ENCODE assay signal across 30 mouse cellular contexts in the genomic region with DNA sequence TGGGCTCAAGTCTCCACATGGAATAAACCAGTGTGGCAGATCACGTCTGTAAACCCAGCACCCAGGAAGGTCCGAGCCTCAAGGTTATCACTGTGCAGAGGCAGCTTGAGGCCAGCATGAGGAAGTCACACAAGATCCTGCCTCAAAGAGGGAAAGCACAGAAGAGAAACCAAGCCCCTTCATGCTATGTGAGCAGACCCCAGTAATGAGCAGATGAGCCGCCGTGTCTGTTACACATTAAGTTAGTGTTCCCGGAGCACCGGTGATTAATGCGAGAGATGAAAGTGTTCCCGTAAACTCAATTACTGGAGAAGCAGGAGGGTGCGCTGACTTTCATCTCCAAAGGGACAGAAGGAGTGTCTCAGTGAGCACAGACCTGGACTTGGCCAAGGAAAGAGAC. TPM values are rescaled to one million over a fixed set of nuclear protein-coding genes. Genes with fewer than 3 reads are reported as not detected.
"Had no signal": no experiment of that assay in that cellular context is flagged by ENCODE, and none has a peak within 500 bp of the region (broad histone marks: within the 10 kb centered on the region; RNA-seq: fewer than 3 reads in every experiment).

No protein-coding gene starts in this region.

RNA-seq across cellular contexts. Expression of a gene that starts 1.6 kb away (rescaled TPM):
- polyA plus RNA-seq: limb, embryonic 10.5 days; limb, embryonic 11.5 days; limb, embryonic 12.5 days; limb, embryonic 13.5 days; limb, embryonic 14.5 days; limb, embryonic 15.5 days; liver, adult 2 months; liver, embryonic 11.5 days; liver, embryonic 12.5 days; liver, embryonic 13.5 days; liver, embryonic 14.5 days; liver, embryonic 15.5 days; liver, embryonic 16.5 days; liver, postnatal 0 days; lung, adult 2 months; lung, embryonic 14.5 days; lung, embryonic 15.5 days; lung, embryonic 16.5 days; lung, postnatal 0 days; macrophage; midbrain, embryonic 10.5 days; midbrain, embryonic 11.5 days; midbrain, embryonic 12.5 days; midbrain, embryonic 13.5 days; midbrain, embryonic 14.5 days; midbrain, embryonic 15.5 days; midbrain, embryonic 16.5 days; midbrain, postnatal 0 days; myocyte; neural tube, embryonic 11.5 days had no signal

RNA-seq across cellular contexts. Expression of a gene that starts 13.0 kb away (rescaled TPM):
- polyA plus RNA-seq: limb, embryonic 10.5 days; limb, embryonic 11.5 days; limb, embryonic 12.5 days; limb, embryonic 15.5 days; liver, embryonic 11.5 days; liver, embryonic 12.5 days; liver, embryonic 13.5 days; liver, embryonic 15.5 days; liver, embryonic 16.5 days; liver, postnatal 0 days; lung, adult 2 months; lung, embryonic 14.5 days; lung, embryonic 15.5 days; lung, embryonic 16.5 days; macrophage; midbrain, embryonic 10.5 days; midbrain, embryonic 11.5 days; midbrain, embryonic 12.5 days; midbrain, embryonic 13.5 days; midbrain, embryonic 14.5 days; midbrain, embryonic 15.5 days; midbrain, embryonic 16.5 days; midbrain, postnatal 0 days; myocyte had no signal

RNA-seq across cellular contexts. Expression of a gene that starts 13.0 kb away (rescaled TPM):
- polyA plus RNA-seq: limb, embryonic 11.5 days; limb, embryonic 14.5 days; limb, embryonic 15.5 days; liver, embryonic 11.5 days; liver, embryonic 12.5 days; liver, embryonic 13.5 days; lung, adult 2 months; lung, embryonic 14.5 days; lung, embryonic 15.5 days; lung, postnatal 0 days; macrophage; midbrain, embryonic 10.5 days; midbrain, embryonic 11.5 days; midbrain, embryonic 12.5 days; midbrain, embryonic 13.5 days; midbrain, embryonic 14.5 days; midbrain, embryonic 16.5 days; midbrain, postnatal 0 days; myocyte; neural tube, embryonic 11.5 days had no signal

RNA-seq across cellular contexts. Expression of a gene that starts 31.2 kb away (rescaled TPM):
- polyA plus RNA-seq: limb, embryonic 10.5 days; limb, embryonic 11.5 days; liver, adult 2 months; liver, embryonic 11.5 days; liver, embryonic 12.5 days; liver, embryonic 13.5 days; liver, embryonic 14.5 days; liver, embryonic 15.5 days; liver, embryonic 16.5 days; liver, postnatal 0 days; lung, embryonic 14.5 days; lung, embryonic 15.5 days; lung, embryonic 16.5 days; macrophage; midbrain, embryonic 10.5 days; midbrain, embryonic 11.5 days; midbrain, embryonic 12.5 days; midbrain, embryonic 13.5 days; midbrain, embryonic 14.5 days; midbrain, embryonic 15.5 days; midbrain, embryonic 16.5 days; midbrain, postnatal 0 days; myocyte; neural tube, embryonic 11.5 days had no signal

RNA-seq across cellular contexts. Expression of a gene that starts 56.0 kb away (rescaled TPM):
- polyA plus RNA-seq: limb, embryonic 11.5 days; liver, adult 2 months; liver, embryonic 13.5 days; lung, adult 2 months; lung, embryonic 14.5 days; macrophage; midbrain, embryonic 11.5 days; midbrain, embryonic 14.5 days had no signal
